Mouse (Mus musculus) liver, postnatal 0 days (tissue): ENCODE results near the gene Leng1. TPM values are rescaled to one million over a fixed set of nuclear protein-coding genes. Genes with fewer than 3 reads are reported as not detected.
"Not testable (repeated sequence)": the region's sequence is repeated elsewhere in the genome, so short reads cannot be mapped to it uniquely, and the experiment has no call there.

Experiments used
- ATAC-seq: fragments of 200-750 bp; cut with Nextera tagmentation; 2 replicates; pipeline ENCODE4 v1.8.0; 2017; ENCODE audit warnings: mild to moderate bottlenecking, moderate library complexity
- DNase-seq: peaks from one replicate; pipeline ENCODE4 v3.0.0-alpha.2; 2016
- H3K27ac ChIP-seq: fragments of 300-500 bp; sonication (generic); 2 replicates; pipeline ENCODE4 v1.5.1; 2014; ENCODE audit warnings: antibody characterized with exemption, moderate library complexity, mild to moderate bottlenecking, low read depth
- H3K27me3 ChIP-seq: fragments of 300-500 bp; sonication (generic); 2 replicates; pipeline ENCODE4 v1.6.1; 2014; ENCODE audit warnings: low read length, control low read depth, mixed read lengths; ENCODE audit not compliant: insufficient read depth
- H3K36me3 ChIP-seq: fragments of 300-500 bp; sonication (generic); replicated peaks from 2 replicates; pipeline ENCODE4 v1.6.1; 2014; ENCODE audit warnings: mild to moderate bottlenecking, control low read depth, low read length, moderate library complexity, mixed read lengths; ENCODE audit not compliant: insufficient read depth
- H3K4me1 ChIP-seq: fragments of 300-500 bp; sonication (generic); 2 replicates; pipeline ENCODE4 v1.6.1; 2014; ENCODE audit warnings: antibody characterized with exemption, mild to moderate bottlenecking, control low read depth; ENCODE audit not compliant: insufficient read depth
- H3K4me2 ChIP-seq: fragments of 300-500 bp; sonication (generic); 2 replicates; pipeline ENCODE4 v1.6.1; 2014; ENCODE audit warnings: low read depth, mild to moderate bottlenecking, low read length, moderate library complexity, mixed read lengths
- H3K4me3 ChIP-seq: fragments of 300-500 bp; sonication (generic); 2 replicates; pipeline ENCODE4 v1.5.1; 2014; ENCODE audit warnings: low read depth, low read length
- H3K9ac ChIP-seq: fragments of 300-500 bp; sonication (generic); replicated peaks from 2 replicates; pipeline ENCODE4 v1.6.1; 2014; ENCODE audit warnings: mild to moderate bottlenecking, moderate library complexity
- H3K9me3 ChIP-seq: fragments of 300-500 bp; sonication (generic); 2 replicates; pipeline ENCODE4 v1.6.1; 2016; ENCODE audit warnings: mild to moderate bottlenecking, control low read depth, low read length, mixed read lengths
- CTCF ChIP-seq: sonication (generic); IDR thresholded peaks from 2 replicates; pipeline ENCODE4 v1.5.1; 2016; ENCODE audit warnings: antibody characterized with exemption, low read depth
- EP300 ChIP-seq: IDR thresholded peaks from 2 replicates; pipeline ENCODE4 v1.6.1; 2016; ENCODE audit warnings: antibody characterized with exemption, low read depth, mild to moderate bottlenecking
- WGBS: fragments of 180-500 bp; shearing (Covaris S2); extraction: QIAGEN DNeasy Blood & Tissue Kit; methylation state at CpG from one replicate; pipeline ENCODE4 v1.1.7; 2014; ENCODE audit not compliant: insufficient replicate concordance; 5-methylcytosine and 5-hydroxymethylcytosine counted together
- polyA plus RNA-seq: library from polyadenylated mRNA; unstranded; fragments of >200 nt; fragmentation: Nextera tagmentation; extraction: Ambion mirVana; gene quantifications from 2 replicates; pipeline ENCODE4 v1.2.1, GENCODE M21; 2015

Gene Leng1
- polyA plus RNA-seq, 1 experiment from 2014 or later = 7.0 TPM

- Histone ChIP-seq H3K4me2 (no peak overlapping the region), H3K4me3 (no peak overlapping the region), H3K27ac (peak overlapping the region; percentile 41; the same call in 1 of the 2 replicates), H3K9ac (no peak overlapping the region), H3K4me1 (peaks cover 11% of the 10 kb centered on the region), H3K9me3 (no peaks in the 10 kb centered on the region), H3K36me3 (peaks cover 21% of the 10 kb centered on the region), H3K27me3 (no peaks in the 10 kb centered on the region)
- no peak for TF ChIP-seq CTCF
- no peak for TF ChIP-seq EP300
- 58% methylated on average over 7 of the region's 7 CpGs for WGBS
- no peak for ATAC-seq
- no peak for DNase-seq
These were observed 42.2 kb upstream of the Leng1 start for GRCm38 (mm10) chr7:3707568-3708413.

DNA sequence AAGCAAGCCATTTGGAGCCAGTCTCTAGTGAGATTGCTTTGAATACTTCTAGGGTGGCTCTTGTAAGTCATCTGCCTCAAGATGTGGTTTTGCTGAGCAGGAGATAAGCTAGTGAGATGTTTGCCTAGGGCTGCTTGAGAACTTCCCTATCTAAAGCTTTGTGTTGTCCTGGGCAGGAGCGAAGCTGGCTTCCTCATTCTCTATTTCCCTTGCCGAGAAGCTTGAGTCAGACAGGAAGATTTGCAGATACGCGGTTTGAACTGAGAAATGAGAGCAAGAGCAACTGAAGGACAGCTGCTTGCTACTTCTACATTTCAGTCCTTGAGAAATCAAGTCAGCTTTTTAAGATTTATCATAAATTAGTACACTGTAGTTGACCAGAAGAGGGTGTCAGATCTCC is 41.4 kb upstream of the Leng1 start:
- TF ChIP-seq CTCF = no peak
- TF ChIP-seq EP300 = no peak
- 24% methylated on average over 4 of the region's 4 CpGs for WGBS
- H3K27me3 ChIP-seq = no peaks in the 10 kb centered on the region
- ATAC-seq = peak; percentile 9
- no peak overlapping the region for H3K9ac ChIP-seq
- H3K36me3 ChIP-seq = peaks cover 21% of the 10 kb centered on the region
- peaks cover 11% of the 10 kb centered on the region for H3K4me1 ChIP-seq
- H3K27ac ChIP-seq = peak overlapping the region; percentile 77
- DNase-seq = peak; percentile 36
- no peaks in the 10 kb centered on the region for H3K9me3 ChIP-seq
- H3K4me2 ChIP-seq = no peak overlapping the region
- no peak overlapping the region for H3K4me3 ChIP-seq

DNA sequence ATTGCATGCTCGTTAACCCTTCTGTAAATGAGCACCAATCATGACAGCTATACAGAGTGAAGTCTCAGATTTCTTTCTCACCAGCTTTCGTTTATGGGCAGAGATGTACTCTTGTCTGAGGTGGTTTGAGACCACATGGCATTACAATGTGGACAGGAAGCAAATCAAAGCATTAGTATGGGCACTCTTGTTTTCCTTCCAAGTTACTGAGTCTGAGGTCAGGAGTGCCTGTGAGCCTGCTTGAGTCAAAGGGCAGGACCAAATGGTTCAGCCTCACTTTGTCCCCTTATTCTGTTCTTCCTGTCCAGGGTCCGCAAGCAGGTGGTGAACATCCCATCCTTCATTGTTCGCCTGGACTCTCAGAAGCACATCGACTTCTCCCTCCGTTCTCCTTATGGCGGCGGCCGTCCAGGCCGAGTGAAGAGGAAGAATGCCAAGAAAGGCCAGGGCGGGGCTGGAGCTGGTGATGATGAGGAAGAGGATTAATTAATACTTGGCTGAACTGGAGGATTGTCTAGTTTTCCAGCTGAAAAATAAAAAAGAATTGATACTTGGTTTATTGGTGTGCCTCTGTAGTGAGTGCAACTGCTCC is 40.8 kb upstream of the Leng1 start:
- DNase-seq = no peak
- WGBS = 41% methylated on average over 11 of the region's 11 CpGs
- peak overlapping the region; percentile 72 for H3K9ac ChIP-seq

GRCm38 (mm10) chr7:3705911-3706310 is 40.3 kb upstream of the Leng1 start:
- 23% methylated on average over 6 of the region's 6 CpGs for WGBS
- peak overlapping the region; percentile 72 for H3K9ac ChIP-seq

More for the DNA sequence above, 40.8 kb upstream of the Leng1 start:
- ATAC-seq = no peak
- Histone ChIP-seq H3K4me1 (peaks cover 11% of the 10 kb centered on the region), H3K27me3 (no peaks in the 10 kb centered on the region), H3K4me2 (peak overlapping the region; percentile 82), H3K4me3 (peak overlapping the region; percentile 74), H3K36me3 (peaks cover 23% of the 10 kb centered on the region), H3K27ac (peak overlapping the region; percentile 77), H3K9me3 (no peaks in the 10 kb centered on the region)
- TF ChIP-seq CTCF (no peak), EP300 (no peak)

GRCm38 (mm10) chr7:3705461-3705860 is 39.8 kb upstream of the Leng1 start:
- DNase-seq, H3K27me3 ChIP-seq, ATAC-seq, H3K9me3 ChIP-seq: not testable (repeated sequence)
- peaks cover 11% of the 10 kb centered on the region for H3K4me1 ChIP-seq
- peaks cover 29% of the 10 kb centered on the region for H3K36me3 ChIP-seq
- peak overlapping the region; percentile 74 for H3K4me3 ChIP-seq
- H3K4me2 ChIP-seq = peak overlapping the region; percentile 82
- H3K27ac ChIP-seq = peak overlapping the region; percentile 64
- WGBS = 2% methylated on average over 5 of the region's 7 CpGs
- peak overlapping the region; percentile 72 for H3K9ac ChIP-seq

More at GRCm38 (mm10) chr7:3705911-3706310, 40.3 kb upstream of the Leng1 start:
- Histone ChIP-seq H3K36me3 (peaks cover 28% of the 10 kb centered on the region), H3K4me3 (peak overlapping the region; percentile 74), H3K4me2 (peak overlapping the region; percentile 82), H3K9me3 (no peaks in the 10 kb centered on the region), H3K27ac (peak overlapping the region; percentile 77), H3K4me1 (peaks cover 11% of the 10 kb centered on the region), H3K27me3 (no peaks in the 10 kb centered on the region)
- TF ChIP-seq CTCF (no peak), EP300 (no peak)
- DNase-seq (no peak), ATAC-seq (no peak)

- Histone ChIP-seq H3K9ac (peak overlapping the region; percentile 72), H3K9me3 (no peaks in the 10 kb centered on the region), H3K4me2 (peak overlapping the region; percentile 82), H3K36me3 (peaks cover 35% of the 10 kb centered on the region), H3K27me3 (no peaks in the 10 kb centered on the region), H3K4me3 (peak overlapping the region; percentile 74), H3K4me1 (peaks cover 11% of the 10 kb centered on the region), H3K27ac (peak overlapping the region; percentile 93)
- DNase-seq (no peak), ATAC-seq (peak; percentile 62)
- TF ChIP-seq EP300 (no peak), CTCF (no peak)
- under 1% methylated on average over 20 of the region's 20 CpGs for WGBS
These were observed 38.8 kb upstream of the Leng1 start for GRCm38 (mm10) chr7:3704475-3704874.
